Mouse (Mus musculus): ENCODE results near the gene Mest.

The Mest gene

GRCm38 (mm10) chr6:30703977-30704602 is 19.3 kb upstream of the Mest start:
- DNase-seq (ENCODE audit: low spot score): no peak

GRCm38 (mm10) chr6:30709115-30709514 is 14.2 kb upstream of the Mest start:
- no peak for DNase-seq (ENCODE audit: low spot score)

GRCm38 (mm10) chr6:30710371-30711364 is 12.7 kb upstream of the Mest start:
- DNase-seq (ENCODE audit: low spot score): no peak

GRCm38 (mm10) chr6:30711365-30711763 is 12.0 kb upstream of the Mest start:
- DNase-seq (ENCODE audit: low spot score): no peak

GRCm38 (mm10) chr6:30712484-30712883 is 10.9 kb upstream of the Mest start:
- no peak for DNase-seq (ENCODE audit: low spot score)

- no peak for DNase-seq (ENCODE audit: low spot score)
Observed at GRCm38 (mm10) chr6:30713455-30713854, 9.9 kb upstream of the Mest start.

GRCm38 (mm10) chr6:30713896-30714295 is 9.5 kb upstream of the Mest start:
- no peak for DNase-seq (ENCODE audit: low spot score)

GRCm38 (mm10) chr6:30714891-30715471 is 8.4 kb upstream of the Mest start:
- DNase-seq (ENCODE audit: low spot score): no peak

- no peak for DNase-seq (ENCODE audit: low spot score)
Observed at GRCm38 (mm10) chr6:30716796-30717195, 6.6 kb upstream of the Mest start.

- no peak for DNase-seq (ENCODE audit: low spot score)
Observed at GRCm38 (mm10) chr6:30722385-30723164, 772 bp upstream of the Mest start.

GRCm38 (mm10) chr6:30730301-30730971 is 7.1 kb downstream of the Mest start:
- no peak for DNase-seq (ENCODE audit: low spot score)

- DNase-seq (ENCODE audit: low spot score): no peak
Observed at GRCm38 (mm10) chr6:30732571-30733130, 9.3 kb downstream of the Mest start.

- no peak for DNase-seq (ENCODE audit: low spot score)
Observed at GRCm38 (mm10) chr6:30734465-30734864, 11.1 kb downstream of the Mest start.

GRCm38 (mm10) chr6:30734988-30735727 is 11.8 kb downstream of the Mest start:
- DNase-seq (ENCODE audit: low spot score): no peak

GRCm38 (mm10) chr6:30735728-30736371 is 12.5 kb downstream of the Mest start:
- no peak for DNase-seq (ENCODE audit: low spot score)

- DNase-seq (ENCODE audit: low spot score): no peak
Observed at GRCm38 (mm10) chr6:30736372-30736762, 13.0 kb downstream of the Mest start.

GRCm38 (mm10) chr6:30736864-30737547 is 13.7 kb downstream of the Mest start:
- peak; percentile 70 for DNase-seq (ENCODE audit: low spot score)

- DNase-seq (ENCODE audit: low spot score): peak; percentile 64
Observed at GRCm38 (mm10) chr6:30737548-30738463, 14.5 kb downstream of the Mest start.

All from urinary bladder, postnatal 14 days (tissue).